Mouse (Mus musculus) gastrocnemius, adult 8-10 months (tissue): ENCODE measurements at regions not wholly inside any gene's neighbourhood (a gene's known extent, or its start where the extent isn't known, plus 50 kb on each side); places are given as distances from the start of the nearest gene placed in this dataset. TPM values are rescaled to one million over a fixed set of nuclear protein-coding genes. Genes with fewer than 3 reads are reported as not detected.

Experiments
- microRNA-seq: library from miRNA; unstranded; fragments of <30 nt; microRNA quantifications from one replicate; pipeline ENCODE4 v1.2.0, GENCODE M21; 2022

Small RNA genes lying in the stretch of these regions (microRNA-seq; reads per million reads assigned to microRNA genes)
- not detected for gene Gm22368
- not detected for gene Gm44376
